Mouse (Mus musculus) neural tube, embryonic 10.5 days (tissue): Measurements from ENCODE around the gene Fgfr2.
"Not testable (repeated sequence)": the region's sequence is repeated elsewhere in the genome, so short reads cannot be mapped to it uniquely, and the experiment has no call there.

Experiments used
- DNase-seq: peaks from one replicate; pipeline ENCODE4 v3.0.0-alpha.2; 2017; ENCODE audit warnings: low spot score; ENCODE audit errors: extremely low spot score

Fgfr2 gene

DNA sequence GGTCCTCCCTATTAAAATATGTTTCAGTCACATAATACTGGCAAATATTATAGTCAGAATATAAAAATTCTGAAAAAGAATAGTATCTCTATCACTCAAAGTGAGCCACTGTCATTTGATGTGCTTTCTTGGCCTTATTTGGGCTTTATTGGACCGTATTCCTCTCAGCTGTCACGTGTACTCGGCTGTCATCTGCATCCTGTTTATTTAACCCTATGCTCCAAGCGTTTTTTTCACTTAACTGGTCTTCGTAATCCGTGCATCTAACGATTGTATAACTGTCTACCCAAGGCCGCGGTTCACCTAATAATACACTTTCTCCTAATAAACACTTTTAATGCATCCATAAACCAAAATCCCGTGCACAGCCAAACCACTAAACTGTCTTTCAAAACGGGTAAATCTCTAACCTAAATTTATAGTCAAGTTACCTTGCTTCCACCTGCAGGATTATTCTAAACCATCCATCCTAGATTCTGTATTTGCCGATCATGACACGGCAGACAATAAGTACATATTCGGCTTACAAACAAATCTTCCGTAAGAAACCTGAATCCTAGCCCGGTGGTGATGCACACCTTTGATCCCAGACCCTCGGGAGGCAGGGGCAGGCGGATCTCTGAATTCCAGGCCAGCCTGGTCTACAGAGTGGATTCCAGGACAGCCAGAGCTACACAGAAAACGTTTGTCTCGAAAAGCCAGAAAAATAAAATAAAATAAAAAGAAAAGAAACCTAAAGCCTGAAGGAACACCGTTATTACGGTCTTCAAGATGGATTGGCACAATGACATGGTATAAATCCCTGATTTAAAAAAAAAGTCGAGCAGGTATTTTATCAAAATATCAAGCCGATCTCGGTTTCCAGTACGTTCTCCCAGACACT, 2604.7 kb downstream of the Fgfr2 start:
- peak; percentile 23 for DNase-seq

DNA sequence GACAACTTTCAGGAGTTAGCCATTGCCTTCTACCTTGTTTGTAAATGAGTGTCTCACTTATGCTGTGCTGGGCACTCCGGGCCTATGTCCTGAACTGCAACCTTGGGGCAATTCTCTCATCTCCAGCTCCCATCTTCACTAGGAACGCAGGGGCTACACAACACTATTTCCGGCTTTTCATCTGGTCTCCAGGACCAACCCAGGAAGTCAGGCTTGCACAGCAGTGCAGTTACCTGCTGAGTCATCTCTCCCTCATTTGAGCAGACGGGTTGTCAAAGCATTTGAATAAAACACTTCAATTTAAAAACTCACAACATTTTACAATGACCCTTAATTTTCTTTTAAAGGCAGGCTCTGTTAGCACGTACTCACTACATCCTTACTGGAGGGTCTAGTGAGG, 2612.9 kb downstream of the Fgfr2 start:
- DNase-seq = no peak

DNA sequence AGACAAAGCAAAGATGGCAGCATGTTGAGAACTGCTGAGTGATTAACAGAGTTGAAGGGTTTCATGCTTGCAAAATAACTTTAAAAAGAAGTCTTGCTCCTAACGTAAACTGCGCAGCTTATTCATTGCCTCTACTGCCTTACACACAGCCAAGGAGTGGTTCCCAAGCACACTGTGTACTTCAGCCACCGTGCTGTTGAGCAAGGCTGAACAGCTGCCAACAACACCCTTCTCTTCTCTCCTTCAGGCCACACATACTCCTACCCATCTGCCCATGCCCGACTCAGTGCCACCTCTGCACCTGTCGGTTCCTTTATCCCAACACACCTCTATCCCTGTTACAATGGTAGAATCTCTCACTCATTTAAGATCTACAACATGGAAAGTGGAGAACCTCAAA, 2620.1 kb downstream of the Fgfr2 start:
- no peak for DNase-seq

DNA sequence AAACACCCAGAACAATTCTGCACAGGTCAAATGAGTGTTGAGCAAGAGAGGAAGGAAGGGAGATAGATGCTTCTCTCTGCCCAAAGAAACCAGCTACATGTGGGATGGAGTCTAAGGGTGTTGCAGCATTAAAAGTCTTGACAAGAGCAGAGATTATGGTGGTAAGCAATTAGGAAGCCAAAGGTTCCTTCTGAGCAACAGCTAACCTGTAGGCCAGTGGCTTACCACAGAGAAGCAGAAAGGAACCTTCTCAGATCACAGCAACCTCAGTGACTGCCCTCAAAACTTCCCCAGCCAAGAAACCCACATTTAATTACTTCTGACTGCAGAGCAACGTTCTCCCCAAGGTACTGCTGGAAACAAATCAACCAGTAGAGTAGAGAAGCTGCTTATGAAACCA, 2621.7 kb downstream of the Fgfr2 start:
- DNase-seq = no peak

DNA sequence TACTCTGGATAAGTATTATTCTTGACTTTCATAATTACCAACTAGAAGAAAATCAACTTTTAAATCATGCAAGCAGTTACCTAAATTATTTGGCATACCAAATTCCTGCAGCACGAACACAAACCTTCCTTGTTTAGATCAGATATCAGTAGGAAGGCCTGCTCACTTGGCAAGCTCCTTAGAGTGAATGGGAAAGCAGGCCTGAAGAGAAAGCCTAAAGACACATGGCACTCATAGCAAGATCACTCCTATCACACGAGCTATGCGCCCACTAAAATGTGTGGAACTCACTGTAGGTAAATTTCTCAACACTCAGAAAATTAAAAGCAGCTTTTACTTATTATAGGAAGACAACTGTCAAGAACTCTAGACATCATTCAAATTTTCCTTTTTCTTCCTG, 2629.8 kb downstream of the Fgfr2 start:
- DNase-seq = no peak

DNA sequence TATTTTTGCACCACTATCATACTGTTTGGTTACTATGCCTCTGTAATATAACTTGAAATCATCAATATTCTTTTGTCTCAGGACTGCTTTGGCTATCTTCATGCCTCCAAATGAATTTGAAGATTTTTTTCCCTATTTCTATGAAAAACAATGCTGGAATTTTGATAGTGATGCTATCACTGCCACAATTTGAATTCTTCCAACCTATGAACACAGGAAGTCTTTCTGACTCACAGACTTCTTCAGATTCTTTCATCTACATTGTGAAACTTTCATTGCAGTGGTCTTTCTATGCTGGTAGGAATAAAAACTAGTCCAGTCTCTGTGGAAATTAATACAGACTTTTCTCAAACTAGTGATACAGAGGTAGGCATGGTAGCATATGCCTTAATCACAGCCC, 2631.1 kb downstream of the Fgfr2 start:
- no peak for DNase-seq

DNA sequence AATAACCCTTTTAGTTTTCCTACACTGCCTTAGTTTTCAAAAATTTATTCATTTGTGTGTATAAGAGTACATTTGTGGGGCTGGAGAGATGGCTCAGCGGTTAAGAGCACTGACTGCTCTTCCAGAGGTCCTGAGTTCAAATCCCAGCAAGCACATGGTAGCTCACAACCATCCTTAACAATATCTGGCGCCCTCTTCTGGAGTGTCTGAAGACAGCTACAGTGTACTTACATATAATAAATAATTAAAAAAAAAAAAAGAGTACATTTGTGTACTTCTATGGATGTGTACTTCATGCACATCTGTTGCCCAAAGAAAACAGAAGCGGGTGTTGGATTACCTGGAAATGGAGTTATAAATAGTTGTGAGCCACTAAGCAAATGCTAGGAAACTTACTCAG, 2644.1 kb downstream of the Fgfr2 start:
- not testable (repeated sequence) for DNase-seq

DNA sequence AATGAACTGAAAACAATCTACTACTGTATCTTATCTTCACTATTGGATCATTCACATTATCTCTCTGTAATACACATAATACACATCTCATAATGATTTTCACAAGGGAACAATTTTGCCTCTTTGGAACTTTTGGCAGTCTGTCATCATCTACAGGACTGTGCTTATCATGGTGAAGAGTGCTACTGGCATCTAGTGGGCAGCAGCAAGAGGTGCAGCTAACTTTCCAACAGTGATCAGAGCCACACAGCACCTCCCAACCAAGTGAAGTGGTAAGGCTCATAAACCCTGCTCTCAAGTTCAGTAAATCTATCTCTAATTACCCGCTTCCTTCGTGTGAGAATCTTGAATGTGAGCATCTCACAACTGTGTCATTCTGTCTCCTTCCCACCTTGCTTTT, 2647.2 kb downstream of the Fgfr2 start:
- peak; percentile 39 for DNase-seq

DNA sequence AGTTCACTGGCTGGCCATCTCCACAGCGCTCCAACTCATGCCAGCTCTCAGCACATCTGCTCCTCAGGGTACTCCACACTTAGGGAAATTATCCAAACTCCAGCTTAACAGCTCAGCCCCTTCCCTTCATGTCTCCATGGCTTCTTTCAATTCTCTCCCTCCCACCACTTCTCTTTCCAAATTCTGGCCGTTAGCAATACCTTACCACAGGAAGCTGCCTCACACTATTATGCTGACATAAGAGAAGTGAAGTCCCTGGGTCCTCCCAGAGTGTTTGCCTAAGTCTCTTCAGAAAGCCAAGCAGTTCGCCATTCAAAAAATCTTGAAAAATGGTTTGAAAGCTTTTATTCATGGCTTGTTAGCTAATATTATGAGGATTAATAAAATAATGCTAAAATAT, 2649.3 kb downstream of the Fgfr2 start:
- no peak for DNase-seq

DNA sequence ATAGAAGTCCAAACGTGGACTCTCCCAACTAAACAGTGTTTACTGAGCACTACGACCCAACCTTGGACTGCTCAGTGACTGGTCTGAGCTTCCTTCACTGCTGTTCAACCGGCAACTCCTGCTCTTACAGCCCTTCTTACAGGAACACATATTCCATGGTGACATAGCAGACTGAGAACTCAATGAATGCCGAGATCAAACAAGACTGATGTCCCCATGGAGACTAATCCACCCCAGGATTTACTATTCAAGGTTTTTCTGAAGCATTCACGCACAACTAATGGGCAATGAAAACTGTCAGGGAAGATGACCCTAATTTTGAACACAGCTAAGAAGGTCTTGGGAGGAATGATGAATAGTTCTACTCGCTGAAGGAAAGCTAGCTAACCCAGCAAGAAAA, 2650.5 kb downstream of the Fgfr2 start:
- no peak for DNase-seq

DNA sequence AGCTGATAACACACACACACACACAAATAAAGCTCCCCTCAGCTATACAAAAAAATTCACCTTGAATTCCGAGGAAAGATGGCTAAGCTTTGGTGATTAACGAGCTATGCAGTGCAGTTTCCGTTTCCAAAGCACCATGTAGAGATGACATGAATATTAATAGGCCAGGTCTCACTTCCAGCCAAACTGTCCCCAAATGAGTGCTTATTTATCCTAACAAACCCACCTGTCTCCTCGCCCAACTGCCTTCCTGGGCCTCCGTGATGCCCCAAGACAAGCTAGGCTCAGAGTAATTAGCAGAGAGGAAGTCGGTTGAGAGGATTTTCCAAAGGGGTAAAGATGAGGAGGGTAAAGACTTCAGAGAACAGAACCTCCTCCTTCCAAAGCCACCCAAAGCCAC, 2652.1 kb downstream of the Fgfr2 start:
- no peak for DNase-seq

DNA sequence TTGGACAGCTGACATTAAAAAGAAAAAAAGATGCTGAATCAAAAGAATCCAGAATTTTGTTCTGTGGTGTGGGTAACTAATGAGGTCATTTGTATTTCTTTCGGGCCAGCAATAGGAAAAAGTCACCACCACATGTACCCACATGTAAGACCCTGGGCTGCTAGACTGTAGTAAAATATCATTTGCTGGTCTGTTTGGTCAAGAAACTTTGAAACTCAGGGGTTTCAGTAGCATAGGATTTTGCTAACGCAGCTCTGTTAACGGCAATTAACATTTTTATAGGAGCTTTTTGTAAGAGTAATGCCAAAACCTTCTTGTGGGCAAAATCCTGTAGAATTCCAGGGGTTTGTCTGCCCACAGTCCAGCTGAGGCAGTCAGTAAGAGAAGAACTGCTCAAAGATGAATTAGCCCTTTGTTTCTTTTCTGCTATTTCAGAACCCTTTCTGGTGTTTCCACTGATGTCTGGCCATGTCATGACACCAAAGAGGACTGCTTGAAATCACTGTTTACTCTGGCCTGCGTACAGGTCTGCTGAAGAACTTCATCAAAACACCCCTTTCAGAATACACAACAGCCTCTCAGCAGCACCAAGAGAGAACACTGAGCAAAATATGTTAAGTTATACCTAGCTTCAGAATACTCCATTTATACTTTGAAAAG, 2667.4 kb downstream of the Fgfr2 start:
- no peak for DNase-seq

DNA sequence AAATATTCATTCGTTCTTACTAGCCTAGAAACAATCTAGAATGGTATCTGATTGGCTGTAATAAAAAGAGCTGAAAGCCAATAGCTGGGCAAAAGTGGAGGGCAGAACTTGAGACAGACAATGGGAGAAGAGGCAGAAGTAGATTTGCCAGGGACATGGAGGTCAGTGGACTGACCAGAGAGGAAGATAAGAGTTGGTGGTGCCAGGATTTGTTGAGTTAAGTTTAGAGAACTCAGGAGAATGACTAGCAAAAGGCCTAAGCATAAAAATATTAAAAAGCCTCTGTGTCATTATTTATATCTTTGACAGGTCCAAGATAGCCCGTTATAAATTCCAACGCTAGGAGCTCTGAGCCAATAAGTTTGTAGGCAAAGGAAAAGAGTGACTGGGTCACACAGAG, 2668.9 kb downstream of the Fgfr2 start:
- DNase-seq = no peak

DNA sequence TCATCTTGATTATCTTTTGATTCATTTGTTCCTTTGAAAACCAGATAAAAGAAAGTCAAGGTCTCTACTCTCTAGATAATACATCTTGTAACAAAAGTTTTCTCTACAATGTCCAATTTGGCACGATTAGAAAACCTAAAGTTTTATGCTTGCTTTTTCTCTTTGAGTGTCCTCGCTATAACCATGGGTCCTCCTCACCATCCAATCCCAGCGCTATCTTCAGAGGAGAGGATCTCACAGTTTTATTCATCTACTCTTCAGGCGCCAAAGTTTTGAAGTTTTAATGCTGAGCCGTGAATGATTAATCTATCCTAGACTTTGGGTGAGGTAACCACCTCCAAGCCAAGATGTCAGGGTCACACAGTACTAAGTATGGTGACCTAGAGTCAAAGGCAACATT, 2687.4 kb downstream of the Fgfr2 start:
- DNase-seq = no peak

DNA sequence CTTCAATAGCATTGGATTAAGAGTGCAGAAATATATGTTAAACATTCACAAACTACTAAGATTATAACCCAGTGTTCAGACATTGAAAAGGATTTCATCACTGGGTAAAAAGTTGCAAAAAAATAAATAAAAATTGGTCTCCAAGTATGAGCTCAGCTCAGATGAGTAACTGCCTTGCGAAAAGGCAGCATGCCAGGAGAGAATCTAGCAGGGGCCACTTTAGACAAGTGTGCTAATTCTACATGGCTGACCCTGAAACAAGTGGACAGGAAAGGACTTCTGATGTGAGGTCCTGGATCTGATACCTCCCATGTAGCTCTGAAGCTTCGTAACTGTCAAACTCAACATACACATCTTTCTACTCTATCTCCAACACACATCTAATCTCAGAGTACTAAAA, 2691.0 kb downstream of the Fgfr2 start:
- DNase-seq = no peak

DNA sequence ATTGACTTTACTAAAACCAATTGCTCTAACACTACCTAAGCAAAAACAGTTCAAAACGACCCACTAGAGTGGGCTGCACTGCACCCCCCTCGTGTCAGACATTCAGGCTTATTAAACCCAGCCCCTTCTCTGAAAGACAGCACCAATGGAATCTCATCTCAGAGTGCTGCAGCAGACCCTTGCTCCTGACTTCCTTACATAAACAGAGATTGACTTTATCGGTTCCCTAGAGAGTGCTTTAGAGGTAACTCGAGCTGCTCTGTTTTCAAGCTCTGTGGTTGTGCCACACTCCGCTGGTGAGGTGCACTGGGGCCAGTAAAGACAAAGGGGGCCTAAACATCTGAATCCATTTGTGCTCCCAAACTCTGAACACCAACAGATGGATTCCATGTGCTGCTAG, 2696.6 kb downstream of the Fgfr2 start:
- DNase-seq = peak; percentile 42

DNA sequence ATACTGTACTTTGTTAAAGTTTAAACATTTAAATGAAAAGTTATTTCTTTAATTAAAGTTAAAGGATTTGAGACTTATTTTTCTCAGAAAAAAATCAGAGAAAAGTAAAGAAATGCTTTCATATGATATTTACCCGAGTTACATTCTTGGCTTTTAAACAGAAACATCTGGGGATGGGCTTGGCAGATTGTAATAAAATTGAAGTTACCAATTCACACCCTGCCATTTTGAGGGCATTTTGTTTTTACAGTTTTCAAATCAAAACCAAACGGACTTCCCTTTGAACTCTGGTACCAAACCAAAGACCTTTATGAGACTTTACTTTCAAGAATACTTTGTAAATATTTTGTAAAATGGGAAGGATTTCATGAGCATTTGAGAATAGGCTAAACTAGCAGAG, 2697.2 kb downstream of the Fgfr2 start:
- DNase-seq = no peak

DNA sequence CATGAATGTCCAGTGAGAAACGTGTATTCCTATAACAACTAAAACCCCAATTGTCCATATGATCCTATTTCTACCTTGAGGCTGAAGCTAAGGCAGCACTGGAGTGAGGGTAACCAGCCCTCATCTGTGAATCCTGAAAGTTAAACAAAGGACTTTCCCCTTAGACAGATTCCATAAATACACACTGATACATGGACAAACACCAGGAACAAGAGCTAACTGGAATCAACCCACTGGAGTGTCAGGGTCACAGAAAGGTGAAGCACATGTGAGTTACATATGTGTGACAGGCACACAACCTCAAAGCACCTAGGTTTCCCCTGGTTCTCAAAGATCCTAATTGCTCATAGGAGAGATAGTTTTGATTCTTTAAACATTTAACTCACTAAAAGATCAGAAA, 2703.2 kb downstream of the Fgfr2 start:
- no peak for DNase-seq

DNA sequence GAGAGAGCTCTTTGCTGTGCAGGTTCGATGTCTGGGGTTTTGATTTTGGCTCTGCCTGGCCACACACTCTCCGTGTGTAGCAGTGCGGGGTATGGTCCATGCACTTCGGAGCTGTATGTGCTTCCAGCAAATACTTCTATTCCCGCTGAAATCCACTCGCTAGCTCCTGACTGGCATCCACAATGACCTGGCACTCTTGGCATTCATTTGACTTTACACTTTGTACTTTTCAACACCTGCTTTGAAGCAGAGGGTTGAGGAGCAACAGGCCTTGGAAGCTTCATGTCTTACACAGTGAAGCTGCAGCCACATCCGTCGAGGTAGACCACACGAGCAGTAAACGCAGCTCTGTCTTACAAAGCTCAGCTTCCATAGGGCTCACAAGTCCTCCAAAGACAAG, 2715.5 kb downstream of the Fgfr2 start:
- no peak for DNase-seq

DNA sequence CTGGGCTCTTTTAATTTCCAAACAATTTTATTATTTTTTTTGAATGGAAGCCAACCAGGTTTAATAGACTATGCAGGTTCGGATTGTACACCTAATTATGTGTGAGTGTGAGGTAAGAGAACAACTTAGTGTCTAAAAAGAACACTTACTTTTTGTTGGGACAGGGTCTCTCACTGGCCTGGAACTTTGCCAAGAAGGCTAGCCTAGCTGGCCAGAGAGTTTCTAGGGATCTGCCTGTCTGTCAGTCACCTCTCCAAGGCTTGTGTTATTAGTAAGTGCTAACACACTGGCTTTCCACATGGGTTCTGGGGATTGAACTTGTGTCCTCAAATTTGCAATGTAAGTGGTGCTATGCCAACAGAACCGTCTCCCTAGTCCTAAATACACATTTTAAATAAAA, 2719.8 kb downstream of the Fgfr2 start:
- DNase-seq = no peak

DNA sequence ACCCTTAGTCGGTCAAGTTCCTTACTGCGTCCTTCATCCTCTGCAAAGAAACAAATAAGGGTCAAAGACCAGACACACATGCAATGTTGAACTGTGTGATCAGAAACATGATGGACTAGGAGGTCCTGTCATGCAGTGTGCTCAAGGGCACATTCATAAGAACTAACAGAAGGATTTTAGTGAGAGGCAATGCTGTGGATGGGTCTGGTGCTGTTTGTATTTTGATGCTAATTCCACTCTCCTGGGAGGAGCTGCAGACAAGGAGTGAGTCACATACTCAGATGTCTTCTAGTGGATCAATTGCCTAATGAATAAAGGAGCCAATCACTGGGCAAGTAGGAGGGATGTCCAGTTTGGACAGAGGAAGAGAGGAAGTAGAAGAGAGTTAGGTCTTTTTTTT, 2728.5 kb downstream of the Fgfr2 start:
- DNase-seq = no peak

DNA sequence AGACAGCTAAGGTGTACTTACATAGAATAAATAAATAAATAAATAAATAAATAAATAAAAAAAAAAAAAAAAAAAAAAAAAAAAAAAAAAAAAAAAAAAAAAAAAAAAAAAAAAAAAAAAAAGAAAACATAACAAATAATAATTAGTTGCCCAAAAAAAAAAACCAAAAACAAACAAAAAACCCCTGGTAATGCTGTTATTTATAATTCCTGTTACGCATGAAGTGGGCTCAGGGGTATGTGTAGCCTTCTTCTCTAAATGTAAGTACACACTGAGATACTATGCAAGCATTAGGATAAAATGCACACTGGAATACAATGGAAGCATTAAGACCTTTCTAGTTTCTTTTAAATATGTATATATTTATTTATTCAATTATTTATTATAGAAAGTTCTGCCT, 2733.1 kb downstream of the Fgfr2 start:
- DNase-seq = not testable (repeated sequence)

DNA sequence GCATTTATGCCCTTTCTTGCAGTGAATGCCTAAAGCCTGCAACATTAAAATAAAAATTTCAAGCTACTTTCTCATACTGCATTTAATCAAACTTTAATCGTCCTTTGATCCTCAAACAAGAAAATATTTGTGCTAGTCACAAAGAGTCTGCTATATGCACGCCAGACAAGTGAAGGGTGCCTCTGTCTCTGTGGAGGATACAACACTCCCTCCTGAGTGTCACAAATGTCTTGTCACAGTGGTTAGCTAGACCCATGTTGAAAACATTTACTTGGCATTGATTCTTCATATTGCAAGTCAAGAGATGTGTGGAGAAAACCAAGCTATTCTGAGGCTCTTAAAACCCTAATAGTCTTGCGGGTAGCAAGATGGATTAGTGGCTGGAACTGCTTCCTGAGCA, 2736.8 kb downstream of the Fgfr2 start:
- DNase-seq = peak; percentile 9
